Mouse (Mus musculus) urinary bladder, postnatal 36 days (tissue): ENCODE measurements around the gene Obox2.
"Not testable (repeated sequence)": the region's sequence is repeated elsewhere in the genome, so short reads cannot be mapped to it uniquely, and the experiment has no call there.

Experiments
- DNase-seq, 2 experiments: peaks; one replicate each; pipeline ENCODE4 v3.0.0; 2022; ENCODE audit warnings: low spot score in 2 of 2, mixed read lengths in 1 of 2

The Obox2 gene

GRCm38 (mm10) chr7:15388421-15388998 lies at the start of gene Obox2, which contains the start of gene Obox1:
Gene Obox2, plus strand, starts transcription at chr7:15388721.
Gene Obox1, plus strand, starts transcription at chr7:15388948.
- DNase-seq: not testable (repeated sequence)

DNA sequence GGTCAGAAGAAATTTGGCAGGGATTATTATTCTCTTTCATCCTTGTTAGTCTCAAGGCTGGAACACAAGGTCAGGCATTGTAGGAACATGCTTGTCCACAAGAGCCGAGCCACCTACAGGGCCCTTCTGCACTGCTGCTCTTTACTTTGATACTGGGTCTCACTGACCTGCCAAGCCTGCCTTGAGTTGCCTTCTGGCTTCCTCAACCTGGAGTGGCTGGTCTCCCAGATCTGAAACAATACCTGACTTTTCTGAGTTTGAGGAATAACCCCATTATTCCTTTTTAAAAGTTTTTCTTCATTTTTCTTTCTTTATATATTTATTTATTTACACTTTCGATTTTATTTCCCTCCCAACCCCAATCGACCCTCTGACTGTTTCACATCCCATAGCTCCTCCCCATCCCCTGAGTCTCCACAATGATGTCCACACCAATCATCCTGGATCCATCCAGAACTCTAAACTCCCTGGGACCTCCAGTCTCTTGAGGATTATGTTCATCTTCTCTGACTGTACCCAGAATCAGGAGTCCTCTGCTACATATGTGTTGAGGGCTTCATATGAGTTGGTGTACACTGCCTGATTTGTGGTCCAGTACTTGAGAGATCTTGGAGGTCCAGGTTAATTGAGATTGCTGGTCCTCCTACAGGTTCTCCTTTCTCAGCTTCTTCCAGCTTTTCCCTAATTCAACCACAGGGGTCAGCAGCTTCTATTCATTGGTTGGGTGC lies 10.8 kb downstream of the Obox2 start:
- DNase-seq: not testable (repeated sequence)

DNA sequence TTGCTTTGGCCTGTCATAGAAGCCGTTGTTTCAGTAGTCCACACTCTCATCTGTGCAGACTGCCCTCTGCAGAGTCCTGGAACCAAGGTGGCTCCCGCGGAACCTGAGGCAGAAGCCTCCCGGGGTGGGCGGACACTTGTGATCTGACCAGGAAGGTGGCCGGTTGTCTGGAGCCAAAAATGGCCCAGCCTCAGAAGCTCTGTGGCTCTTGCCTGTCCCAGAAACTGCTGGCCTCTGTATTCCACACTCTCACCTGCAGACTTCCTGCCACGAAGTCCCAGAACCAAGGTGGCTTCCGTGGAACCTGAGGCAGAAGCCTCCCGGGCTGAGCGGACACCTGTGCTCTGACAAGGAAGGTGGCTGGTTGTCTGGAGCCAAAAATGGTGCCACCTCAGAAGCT lies 18.3 kb downstream of the Obox2 start:
- not testable (repeated sequence) for DNase-seq

GRCm38 (mm10) chr7:15418046-15418445 lies 29.5 kb downstream of the Obox2 start:
- not testable (repeated sequence) for DNase-seq

- DNase-seq: not testable (repeated sequence)
Measured at GRCm38 (mm10) chr7:15425537-15425936, 37.0 kb downstream of the Obox2 start.
